Mouse (Mus musculus): ENCODE data around the gene Map3k9.

DNA sequence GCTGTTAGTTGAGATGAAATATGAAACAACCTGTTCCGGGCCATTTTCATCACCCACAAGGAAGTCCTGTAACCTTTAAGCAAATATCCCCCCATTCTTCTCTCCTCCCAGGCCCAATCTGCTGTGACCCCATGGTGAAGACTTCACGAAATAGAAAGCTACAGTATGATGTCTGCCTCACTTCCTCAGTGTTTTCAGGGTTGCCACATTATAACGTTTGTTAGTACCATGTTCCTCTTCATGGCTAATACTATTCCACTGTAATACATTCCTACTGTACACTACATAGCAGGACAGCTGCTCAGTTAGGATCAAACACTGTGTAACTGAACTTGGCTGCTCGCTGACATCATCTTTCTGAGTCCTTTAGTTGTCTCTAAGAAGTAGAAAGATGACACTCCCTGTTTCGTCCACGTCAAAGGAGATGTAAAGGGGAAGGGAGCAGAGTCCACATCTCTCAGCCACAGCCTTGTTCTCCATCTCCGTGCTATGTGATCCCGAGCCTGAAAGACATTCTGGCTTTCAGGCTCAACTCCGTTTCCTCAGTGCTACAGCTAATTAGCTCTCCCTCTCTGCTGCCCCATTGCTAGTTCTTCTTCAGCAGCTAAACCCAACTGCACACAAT lies 34.5 kb downstream of the Map3k9 start:
- TF ChIP-seq POLR2A (IDR thresholded peaks at IDR 0.05; ENCODE audit: borderline replicate concordance, extremely low read depth, low read depth, low read length) (no peak), CTCF (IDR thresholded peaks at IDR 0.05; ENCODE audit: insufficient read depth, low read length) (no peak)

All from lung, adult 2 months (tissue).